Mouse (Mus musculus): ENCODE measurements around the gene Tent5a.

The Tent5a gene

GRCm38 (mm10) chr9:85327242-85328211 lies at the start of gene Tent5a:
TSS of gene Tent5a (minus strand) at chr9:85327348.
- no peak for TF ChIP-seq GATA4 (IDR thresholded peaks at IDR 0.05; ENCODE audit: insufficient replicate concordance, low read length)

GRCm38 (mm10) chr9:85376643-85377307 lies 49.6 kb upstream of the Tent5a start:
- TF ChIP-seq GATA4 (IDR thresholded peaks at IDR 0.05; ENCODE audit: insufficient replicate concordance, low read length), result no peak

DNA sequence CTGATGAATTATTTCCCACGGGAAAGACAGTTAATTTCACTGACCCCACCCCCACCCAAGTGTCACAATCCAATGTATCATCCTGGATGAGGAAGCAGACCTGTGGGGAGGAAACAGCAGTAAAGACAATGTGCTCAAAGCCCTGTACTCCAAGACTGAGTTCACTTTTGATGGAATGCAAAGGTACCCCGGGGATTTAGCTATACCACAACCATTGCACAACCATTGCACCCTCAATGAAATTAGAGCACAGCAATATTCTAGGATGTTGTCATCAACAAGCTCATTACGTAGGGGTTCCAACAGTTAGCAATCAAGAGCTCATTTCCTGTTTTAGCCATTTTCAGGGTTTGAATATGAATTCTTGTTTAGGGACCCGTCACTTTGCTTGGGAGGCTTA lies 48.0 kb upstream of the Tent5a start:
- TF ChIP-seq GATA4 (IDR thresholded peaks at IDR 0.05; ENCODE audit: insufficient replicate concordance, low read length), result no peak

DNA sequence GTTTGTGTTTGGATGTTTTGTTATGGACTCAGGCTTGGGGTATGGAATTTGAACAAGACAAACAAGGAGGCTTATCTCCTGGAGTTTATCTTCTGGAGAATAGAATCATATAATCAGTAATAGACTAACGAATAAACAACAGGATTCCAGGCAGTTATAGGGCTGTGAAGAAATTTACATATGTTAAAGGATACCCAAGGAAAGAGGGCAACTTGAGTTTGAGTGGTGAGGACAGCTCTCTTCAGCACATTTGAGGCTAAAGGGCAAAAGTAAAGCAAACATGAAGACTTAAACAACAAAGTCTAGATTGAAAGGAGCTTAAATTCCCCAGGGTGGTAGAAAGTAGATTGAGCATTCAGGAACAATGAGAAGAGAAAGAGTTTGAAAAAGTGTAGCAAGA lies 44.9 kb upstream of the Tent5a start:
- no peak for TF ChIP-seq GATA4 (IDR thresholded peaks at IDR 0.05; ENCODE audit: insufficient replicate concordance, low read length)

DNA sequence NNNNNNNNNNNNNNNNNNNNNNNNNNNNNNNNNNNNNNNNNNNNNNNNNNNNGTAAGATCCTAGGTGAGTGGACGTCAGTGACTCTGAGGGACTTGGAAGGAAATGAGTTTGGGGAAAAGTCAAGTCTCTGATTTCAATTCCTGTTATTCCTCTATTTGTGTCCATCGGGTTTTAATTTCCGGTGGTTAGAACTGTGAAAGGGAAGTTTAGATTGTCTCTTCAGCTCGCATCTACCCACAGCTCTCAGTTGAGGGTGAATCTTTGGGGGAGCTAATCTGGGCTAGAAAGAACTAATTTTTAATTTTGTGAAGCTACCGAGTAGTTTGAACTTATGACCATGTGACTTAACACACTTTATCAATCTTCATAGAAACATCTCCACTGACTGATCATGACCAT lies 42.4 kb upstream of the Tent5a start:
- no peak for TF ChIP-seq GATA4 (IDR thresholded peaks at IDR 0.05; ENCODE audit: insufficient replicate concordance, low read length)

DNA sequence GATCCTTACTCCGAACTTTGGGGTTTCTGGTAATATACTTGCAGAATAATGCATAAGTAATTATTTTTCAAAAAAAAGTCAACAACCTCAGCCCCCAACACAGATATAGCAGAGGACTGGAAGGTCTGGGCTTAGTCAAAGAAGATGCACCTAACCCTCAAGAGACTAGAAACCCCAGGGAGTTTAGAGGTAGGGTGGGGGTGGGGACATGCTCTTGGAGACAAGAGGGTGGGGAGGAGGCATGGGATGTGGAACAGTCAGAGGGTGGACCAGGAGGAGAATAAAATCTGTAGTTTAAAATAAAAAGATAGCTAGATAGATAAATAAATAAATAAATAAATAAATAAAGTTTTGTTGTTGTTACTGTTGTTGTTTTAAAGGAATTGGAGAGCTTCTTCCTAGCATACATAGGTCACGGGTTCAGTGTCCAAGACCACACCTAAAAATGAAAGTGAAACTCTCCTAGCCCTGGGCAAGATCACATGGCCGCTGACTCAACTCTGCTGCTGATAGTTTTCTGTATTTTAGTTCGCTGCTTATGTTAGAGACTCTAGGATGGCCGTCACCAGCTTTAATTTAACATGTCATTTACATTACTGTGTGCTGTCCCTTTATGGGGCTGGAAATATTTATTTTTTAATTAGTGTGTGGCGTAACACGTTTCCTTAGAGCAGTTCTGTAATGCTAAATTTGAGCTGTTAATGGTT lies 30.2 kb upstream of the Tent5a start:
- no peak for TF ChIP-seq GATA4 (IDR thresholded peaks at IDR 0.05; ENCODE audit: insufficient replicate concordance, low read length)

DNA sequence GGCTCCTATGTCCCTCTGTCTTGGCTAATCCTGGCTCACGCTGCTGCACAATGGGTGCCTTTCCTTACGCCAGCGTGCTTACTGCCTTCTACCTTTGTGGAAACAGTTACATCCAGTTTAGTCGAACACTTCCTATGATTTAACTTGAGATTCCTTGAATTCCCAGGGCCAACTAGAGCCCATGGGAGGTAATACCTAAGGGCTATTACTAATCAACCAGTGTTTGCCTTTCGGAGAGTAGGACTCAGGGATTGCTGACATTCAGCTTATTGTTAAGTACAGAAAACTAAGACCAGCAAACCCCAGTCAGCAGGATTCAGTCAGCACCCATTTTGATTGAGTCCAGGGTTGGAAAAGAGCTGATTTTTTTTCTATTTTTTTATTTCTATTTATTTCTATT lies 28.4 kb upstream of the Tent5a start:
- no peak for TF ChIP-seq GATA4 (IDR thresholded peaks at IDR 0.05; ENCODE audit: insufficient replicate concordance, low read length)

DNA sequence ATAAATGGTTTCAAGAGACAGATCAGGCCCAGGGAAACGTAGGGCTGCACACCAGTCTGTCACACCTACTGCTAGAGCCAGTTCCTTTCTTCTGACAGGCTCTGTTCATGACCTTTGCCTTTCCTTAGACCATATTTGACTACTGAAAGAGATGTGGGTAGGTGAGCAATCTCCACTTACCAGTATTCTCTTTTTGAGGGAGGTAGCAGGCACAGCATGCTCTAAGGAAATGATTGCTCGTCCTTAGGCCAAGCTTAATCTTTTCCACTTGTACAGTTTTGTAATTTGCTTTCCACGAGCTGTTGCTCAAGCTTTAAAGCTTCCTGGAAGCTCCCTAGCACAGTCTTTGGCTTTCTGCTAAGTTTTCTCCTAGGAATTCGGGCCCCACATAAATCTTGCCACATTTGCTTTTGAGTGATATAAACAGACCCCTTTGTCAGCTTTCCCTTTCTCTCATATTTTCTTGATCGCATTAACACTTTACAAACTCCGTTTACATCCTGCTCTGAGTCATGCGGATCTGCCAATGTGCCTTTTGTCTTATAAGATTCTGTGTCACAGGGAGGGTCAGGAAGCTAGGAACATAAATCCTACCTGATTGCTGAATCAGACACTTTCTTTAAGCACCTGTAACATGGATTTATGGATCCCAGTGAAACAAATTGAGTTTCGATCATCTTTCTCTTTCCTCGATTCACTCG lies 20.8 kb upstream of the Tent5a start:
- no peak for TF ChIP-seq GATA4 (IDR thresholded peaks at IDR 0.05; ENCODE audit: insufficient replicate concordance, low read length)

- TF ChIP-seq GATA4 (IDR thresholded peaks at IDR 0.05; ENCODE audit: insufficient replicate concordance, low read length), result no peak
Observed at GRCm38 (mm10) chr9:85342892-85343785, 16.0 kb upstream of the Tent5a start.

DNA sequence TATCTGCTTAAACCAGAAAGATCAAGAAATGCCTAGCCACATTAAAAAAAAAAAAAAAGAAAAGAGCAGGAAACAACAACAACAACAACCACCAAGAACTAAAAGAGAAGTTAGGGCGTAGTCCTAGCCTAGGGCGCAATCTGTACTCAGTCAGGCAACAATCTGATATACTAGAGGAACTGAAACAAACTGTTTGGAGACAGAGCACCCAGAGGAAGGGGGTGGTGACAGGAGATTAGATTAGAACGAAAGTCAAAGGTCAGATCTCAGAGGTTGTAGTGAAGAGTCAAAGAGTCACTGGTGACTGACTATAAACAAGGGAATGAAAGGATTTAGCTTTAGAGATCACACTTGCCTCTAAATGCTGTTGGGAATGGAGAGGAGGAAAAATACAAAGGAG lies 13.2 kb upstream of the Tent5a start:
- TF ChIP-seq GATA4 (IDR thresholded peaks at IDR 0.05; ENCODE audit: insufficient replicate concordance, low read length), result no peak

GRCm38 (mm10) chr9:85336046-85336445 lies 8.9 kb upstream of the Tent5a start:
- no peak for TF ChIP-seq GATA4 (IDR thresholded peaks at IDR 0.05; ENCODE audit: insufficient replicate concordance, low read length)

- TF ChIP-seq GATA4 (IDR thresholded peaks at IDR 0.05; ENCODE audit: insufficient replicate concordance, low read length), result no peak
Observed at GRCm38 (mm10) chr9:85331521-85331920, 4.4 kb upstream of the Tent5a start.

GRCm38 (mm10) chr9:85328259-85328658 lies 1.1 kb upstream of the Tent5a start:
- TF ChIP-seq GATA4 (IDR thresholded peaks at IDR 0.05; ENCODE audit: insufficient replicate concordance, low read length), result no peak
